Mouse (Mus musculus): Measurements from ENCODE around the gene Ptprj. TPM values are rescaled to one million over a fixed set of nuclear protein-coding genes. Genes with fewer than 3 reads are reported as not detected.

Ptprj gene
- total RNA-seq, 2 experiments from 2014 or later = 19.1 to 26.4 TPM

DNA sequence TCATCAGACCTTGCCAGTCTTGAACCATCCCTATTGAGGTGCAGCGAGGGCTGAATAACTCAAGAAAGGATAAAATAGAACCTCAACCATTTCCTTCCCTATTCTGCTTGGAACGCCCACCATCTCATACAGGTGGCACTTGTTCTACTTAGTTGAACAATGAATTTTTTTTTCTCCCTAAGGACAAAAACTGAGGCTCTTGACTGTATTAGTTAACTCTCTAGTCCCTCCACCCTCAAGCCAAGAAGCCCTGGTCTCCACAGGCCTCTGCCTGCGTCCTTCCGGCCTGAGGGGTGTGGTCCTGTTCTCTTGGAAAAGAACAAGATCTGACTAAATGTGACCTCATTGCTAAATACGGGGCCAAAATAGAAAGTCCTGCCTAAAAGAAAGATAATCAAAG is 48.4 kb downstream of the Ptprj start:
- ATAC-seq (replicated peaks; ENCODE audit: low FRiP score, poor library complexity, severe bottlenecking) = no peak

DNA sequence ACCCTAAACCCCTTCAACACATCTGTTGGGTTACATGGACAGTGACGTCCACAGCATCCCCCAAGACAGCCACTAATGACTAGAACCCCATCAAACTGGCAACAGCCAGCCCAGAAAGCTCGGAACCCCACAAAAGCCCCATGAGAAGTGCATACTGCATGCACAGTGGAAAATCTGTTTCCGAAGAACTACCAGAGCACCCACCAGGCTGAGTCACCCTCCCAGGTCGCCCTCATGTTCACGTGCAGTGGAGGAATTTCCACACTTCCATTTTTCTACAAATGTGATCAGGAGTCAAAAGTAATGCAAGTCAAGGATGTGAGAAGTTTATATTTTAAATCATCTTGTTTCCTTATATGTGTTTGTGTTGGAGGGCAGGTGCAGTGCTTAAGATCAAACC is 52.3 kb downstream of the Ptprj start:
- ATAC-seq (replicated peaks; ENCODE audit: low FRiP score, poor library complexity, severe bottlenecking) = no peak

DNA sequence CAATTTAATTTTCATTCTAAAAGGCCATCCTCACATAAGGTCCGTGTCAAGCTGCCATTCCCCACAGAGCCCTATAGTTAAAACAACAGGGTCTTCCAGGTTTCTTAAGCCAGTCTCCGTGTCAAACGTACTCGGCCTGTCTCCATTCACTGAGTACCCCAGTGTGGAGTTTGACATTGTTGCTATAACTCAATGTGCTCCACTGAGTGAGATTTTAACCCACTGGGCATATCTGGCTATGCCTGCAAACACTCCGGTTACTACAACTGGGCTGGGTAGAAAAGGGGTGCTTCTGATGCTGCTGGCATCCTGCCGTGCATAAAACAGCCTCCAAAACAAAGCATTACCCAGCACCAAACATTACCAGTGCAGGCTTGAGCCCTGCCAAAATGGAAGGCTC is 53.5 kb downstream of the Ptprj start:
- no peak for ATAC-seq (replicated peaks; ENCODE audit: low FRiP score, poor library complexity, severe bottlenecking)

DNA sequence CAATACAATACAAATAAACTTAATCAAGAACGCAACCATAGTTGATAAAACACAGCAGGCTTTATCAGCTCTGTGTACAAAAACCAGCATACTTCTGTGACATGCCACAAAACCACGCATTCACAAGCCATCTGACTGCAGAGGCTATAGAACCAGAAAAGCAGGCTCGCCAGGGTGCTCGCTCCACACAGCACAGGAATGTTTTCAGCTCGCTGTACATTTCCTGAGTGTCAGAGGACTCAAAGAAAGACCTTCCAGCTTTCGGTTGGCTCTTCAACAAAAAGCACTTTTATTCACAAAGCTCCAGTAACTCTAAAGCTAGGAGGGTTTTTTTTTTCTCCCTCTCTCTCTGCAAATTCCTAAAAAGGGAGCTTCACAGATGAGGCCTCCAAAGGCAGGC is 53.9 kb downstream of the Ptprj start:
- ATAC-seq (replicated peaks; ENCODE audit: low FRiP score, poor library complexity, severe bottlenecking) = no peak

DNA sequence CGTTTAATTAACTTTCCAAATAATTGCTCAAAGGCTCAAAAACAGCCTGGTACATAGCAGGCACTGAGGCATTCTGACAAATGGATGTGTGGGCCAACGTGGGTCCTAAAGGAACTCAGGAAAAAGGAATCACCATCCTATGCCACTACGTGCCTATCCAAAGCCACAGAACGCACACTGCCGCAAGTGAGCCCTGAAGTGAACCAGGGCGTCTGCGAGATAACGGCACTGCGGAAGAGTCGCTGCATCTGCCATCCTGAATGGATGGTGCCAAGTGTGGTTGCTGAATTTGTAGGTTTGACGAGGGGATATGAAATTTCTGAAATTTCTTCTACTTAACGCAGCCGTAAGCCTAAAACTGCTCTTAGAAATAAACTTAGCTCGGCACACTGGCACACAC is 54.6 kb downstream of the Ptprj start:
- peak; percentile 85 for ATAC-seq (replicated peaks; ENCODE audit: low FRiP score, poor library complexity, severe bottlenecking)

DNA sequence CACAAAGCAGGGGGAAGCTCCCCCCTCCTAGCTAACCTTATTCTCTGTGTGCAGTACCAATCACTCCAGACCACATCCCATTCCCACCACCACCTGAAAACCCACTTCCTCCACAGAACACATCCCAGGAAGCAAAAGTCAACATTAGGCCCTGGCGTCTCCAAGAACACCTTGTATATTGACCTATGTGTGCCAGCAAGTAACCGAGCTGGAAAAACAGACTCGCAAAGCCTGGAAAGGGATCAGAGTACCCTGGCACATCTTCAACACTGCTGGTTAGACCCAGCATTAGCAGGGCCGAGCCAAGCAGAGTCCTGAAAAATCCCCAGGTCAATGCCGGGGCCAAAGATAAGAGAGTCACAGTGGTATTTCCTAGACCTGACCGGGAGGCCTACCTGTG is 58.0 kb downstream of the Ptprj start:
- ATAC-seq (replicated peaks; ENCODE audit: low FRiP score, poor library complexity, severe bottlenecking) = no peak

DNA sequence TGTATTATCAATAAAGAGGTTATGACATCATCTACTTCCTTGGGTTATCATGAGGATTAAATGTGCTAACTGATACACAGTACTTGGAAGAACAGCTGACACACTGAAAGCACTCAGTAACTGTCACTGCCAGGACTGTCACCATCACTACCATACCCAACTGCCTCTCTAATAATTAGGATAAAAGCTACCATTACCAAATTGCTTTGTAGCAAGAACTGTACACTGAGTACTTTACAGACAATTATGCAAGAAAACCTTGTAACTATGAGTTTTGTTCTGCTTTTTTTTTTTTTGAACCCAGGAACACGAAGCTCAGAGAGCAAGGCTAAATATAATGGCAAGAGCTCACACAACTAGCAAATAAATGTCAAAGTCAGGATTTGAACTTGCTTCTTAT is 58.5 kb downstream of the Ptprj start:
- ATAC-seq (replicated peaks; ENCODE audit: low FRiP score, poor library complexity, severe bottlenecking) = no peak

DNA sequence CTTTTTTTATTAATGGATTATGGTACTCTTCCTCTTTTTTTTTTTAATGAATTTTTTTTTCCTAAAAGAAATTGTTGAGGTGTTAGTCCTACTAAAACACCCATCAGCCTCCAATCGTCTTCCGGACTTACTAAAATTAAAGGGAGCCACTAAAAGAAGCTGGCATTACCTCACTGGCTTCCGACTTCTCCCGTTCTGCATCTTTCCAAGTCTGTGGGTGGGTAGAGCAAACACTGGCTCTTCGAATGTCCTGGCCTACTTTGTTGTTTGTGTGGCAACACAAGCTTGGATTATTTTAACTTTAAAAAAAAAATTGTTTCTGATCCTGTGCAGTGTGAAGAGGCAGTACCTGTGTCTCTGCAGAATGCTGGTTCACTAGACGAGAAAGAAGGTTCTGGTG is 62.2 kb downstream of the Ptprj start:
- no peak for ATAC-seq (replicated peaks; ENCODE audit: low FRiP score, poor library complexity, severe bottlenecking)

DNA sequence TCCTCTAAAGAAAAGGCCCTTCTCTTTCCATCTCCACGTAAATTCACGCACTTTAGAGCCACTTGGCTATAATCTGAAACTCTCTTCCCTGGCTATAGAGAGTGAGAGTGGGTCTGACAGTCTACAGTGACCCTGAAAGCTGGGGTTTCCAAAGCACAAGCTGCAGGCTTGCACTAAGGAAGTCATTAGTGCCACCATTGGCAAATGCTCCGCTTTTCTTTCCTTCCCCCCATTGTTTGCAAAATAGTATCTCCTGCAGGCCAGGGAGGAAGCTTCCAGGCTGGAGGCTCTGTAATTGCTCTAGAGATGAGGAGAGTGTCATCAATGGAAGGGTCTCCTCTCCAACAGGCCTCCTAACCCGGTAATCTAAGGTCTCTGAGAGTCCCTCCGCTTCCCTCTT is 65.5 kb downstream of the Ptprj start:
- ATAC-seq (replicated peaks; ENCODE audit: low FRiP score, poor library complexity, severe bottlenecking) = no peak

DNA sequence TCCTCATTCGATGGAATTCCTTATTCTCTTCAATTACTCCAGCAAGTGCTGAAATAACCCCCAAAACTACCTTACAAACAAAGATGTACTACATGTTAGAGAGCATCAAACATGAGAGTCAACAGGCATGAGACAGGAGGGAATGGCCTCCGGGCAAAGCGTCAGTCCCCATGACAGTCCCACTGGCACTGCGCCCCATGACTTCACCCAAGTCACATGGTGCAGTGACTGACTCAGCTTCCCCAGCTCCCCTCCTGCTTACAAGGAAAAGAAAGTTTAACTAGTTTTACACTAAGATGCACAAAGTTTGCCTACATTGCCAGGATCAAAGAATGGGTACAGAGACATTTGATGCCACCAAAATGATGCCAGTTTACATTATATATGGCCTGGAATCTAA is 71.2 kb downstream of the Ptprj start:
- no peak for ATAC-seq (replicated peaks; ENCODE audit: low FRiP score, poor library complexity, severe bottlenecking)

DNA sequence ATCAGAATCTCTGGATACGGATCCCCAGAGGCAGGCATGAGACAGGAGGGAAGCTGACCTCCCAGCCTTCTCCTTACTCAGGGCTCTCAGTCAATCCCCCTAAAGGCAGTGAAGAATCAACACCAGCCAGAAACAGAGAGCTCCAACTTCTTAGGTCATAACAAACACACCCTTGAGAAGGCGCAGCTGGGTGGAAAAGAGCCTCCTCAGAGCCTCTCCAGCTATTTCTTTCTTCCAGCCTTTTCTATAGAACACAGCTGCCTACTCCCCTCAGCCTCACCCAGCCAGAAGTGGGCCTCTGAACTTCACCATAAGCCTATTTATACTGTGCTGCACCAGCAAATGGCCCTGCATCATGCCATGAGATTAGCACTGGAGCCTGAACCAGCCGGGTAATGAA is 74.3 kb downstream of the Ptprj start:
- ATAC-seq (replicated peaks; ENCODE audit: low FRiP score, poor library complexity, severe bottlenecking) = no peak

DNA sequence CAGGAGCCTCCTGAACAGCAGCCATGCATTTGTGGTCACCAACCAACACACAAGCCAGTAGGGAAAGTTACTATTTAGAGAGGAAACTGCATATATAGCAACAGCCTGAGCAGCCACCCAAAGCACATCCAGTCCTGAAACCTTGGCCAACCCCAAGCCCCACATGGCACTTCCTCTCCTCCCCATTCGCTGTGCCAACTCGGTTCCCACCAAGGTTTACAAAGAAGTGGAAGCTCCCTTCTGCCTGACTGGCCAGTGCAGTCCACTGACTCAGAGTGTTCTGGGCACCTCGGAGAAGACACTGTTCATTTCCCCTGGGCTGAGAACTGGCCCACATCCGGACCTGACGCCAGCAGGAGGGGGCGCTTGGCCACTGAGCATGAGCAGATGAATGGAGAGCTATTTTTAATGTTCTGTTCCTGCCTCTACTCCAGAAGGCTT is 75.7 kb downstream of the Ptprj start:
- no peak for ATAC-seq (replicated peaks; ENCODE audit: low FRiP score, poor library complexity, severe bottlenecking)

DNA sequence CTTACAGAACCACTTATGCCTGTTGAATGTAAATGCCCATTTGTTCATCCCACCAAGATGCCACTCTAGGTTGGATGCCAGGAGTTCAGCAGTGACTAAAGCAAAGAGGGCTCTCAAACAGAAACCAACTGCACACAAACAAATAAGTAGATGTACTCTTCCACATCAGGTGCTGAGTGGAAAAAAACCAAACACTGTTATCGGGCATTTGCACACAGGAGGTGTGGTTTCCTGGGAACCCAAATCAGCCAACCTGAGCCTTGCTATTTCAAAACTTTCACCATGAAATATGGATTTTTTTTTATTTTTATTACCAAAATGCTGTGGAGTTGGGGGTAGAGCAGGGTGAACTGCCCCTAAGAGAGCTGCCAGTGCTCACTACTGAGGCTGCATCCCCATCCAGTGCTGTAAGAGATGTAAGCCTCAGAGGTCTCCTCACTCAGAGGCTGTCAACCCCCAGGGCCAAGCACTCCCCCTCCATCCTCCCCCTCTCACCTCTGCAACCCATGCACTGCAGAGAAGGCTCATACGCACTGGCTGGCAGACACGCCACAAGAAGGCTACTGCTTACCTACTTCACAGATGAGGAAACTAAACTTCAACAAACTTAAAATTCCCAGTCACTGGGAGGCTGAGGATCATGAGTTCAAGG is 77.1 kb downstream of the Ptprj start:
- peak; percentile 88 for ATAC-seq (replicated peaks; ENCODE audit: low FRiP score, poor library complexity, severe bottlenecking)

DNA sequence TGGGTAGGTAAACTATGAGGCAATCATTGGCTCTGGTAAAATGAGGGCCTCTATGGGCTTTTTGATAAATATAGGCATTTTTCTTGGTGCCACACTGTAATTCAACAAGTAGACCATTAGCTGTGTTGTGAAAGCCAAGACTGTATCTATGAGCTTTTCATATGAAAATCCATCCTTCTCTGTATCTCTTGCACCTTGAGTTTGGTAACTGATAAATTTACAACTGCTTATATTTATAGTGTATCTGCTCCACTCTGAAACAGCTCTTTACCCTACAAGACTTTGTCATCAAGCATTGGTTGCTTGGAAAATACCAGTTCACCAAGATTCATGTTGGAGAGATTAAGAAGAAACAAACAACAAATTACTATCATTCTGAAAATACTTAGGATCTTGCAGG is 77.7 kb downstream of the Ptprj start:
- peak; percentile 48 for ATAC-seq (replicated peaks; ENCODE audit: low FRiP score, poor library complexity, severe bottlenecking)

DNA sequence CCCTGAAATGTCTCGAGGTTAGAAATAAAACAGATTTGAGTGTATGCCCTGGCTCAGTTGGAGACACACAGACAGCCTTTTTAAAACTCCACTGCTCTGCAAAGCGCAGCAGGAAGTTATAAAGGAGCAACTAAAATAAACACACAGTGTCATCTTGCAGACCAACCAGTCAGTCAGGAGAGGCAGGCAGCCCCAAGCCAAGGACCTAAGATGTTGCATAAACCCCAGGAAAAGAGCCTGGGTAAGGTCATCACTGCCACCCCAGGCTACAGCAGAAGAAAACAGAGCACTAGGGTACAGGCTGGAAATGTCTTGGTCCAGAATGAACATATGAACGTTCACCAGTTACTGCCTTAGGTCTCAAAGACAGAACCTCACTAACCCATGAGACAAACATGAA is 78.7 kb downstream of the Ptprj start:
- no peak for ATAC-seq (replicated peaks; ENCODE audit: low FRiP score, poor library complexity, severe bottlenecking)

DNA sequence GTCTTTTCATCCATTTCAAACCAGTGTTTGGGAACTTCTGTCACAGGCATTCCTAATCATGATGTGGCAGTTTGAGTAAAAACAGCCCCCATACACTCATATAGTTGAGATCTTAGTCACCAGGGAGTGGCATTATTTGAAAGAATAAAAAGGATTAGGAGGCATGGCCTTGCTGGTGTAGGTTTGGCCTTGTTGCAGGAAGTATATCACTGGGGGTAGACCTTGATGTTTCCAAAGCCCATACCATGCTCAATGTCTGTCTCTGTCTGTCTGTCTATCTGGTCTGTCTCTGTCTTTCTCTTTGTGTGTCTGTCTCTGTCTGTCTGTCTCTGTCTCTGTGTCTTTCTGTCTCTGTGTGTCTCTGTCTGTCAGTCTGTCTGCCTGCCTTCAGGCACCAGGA is 79.6 kb downstream of the Ptprj start:
- ATAC-seq (replicated peaks; ENCODE audit: low FRiP score, poor library complexity, severe bottlenecking) = no peak

DNA sequence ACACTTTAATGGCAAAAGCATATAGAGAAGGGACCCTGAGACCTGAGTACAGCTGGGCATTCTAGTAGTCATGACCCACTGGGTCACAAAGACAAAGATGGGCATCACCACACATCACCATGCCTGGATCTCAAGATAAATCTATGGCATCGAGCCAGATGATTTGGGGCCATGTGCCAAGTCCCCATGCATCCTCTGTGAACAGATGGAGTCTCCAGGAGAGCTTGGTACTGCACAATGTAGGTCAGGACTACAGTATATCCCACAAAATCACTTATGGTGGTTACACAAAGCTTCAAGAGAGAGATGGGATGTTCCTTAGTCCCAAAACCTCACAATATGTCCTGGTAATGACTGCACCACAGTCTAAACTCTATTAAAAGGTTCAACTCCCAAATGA is 81.4 kb downstream of the Ptprj start:
- ATAC-seq (replicated peaks; ENCODE audit: low FRiP score, poor library complexity, severe bottlenecking) = no peak

DNA sequence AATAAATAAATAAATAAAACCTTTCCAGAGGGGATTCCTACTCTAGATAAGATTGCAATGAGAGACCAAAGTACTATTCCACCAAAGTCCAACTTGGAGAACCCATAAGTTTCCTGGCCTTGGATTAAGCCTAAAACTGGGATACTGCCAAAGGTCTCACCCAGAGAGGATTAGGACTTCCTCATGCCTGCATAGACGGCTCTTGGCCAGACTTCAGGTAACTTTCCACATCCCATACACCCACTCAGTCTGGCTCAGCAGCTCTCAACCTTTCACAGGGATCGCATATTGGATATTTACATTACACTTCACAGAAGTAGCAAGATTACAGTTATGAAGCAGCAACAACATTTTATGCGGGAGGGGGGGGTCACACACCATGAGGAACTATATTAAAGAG is 82.9 kb downstream of the Ptprj start:
- no peak for ATAC-seq (replicated peaks; ENCODE audit: low FRiP score, poor library complexity, severe bottlenecking)

DNA sequence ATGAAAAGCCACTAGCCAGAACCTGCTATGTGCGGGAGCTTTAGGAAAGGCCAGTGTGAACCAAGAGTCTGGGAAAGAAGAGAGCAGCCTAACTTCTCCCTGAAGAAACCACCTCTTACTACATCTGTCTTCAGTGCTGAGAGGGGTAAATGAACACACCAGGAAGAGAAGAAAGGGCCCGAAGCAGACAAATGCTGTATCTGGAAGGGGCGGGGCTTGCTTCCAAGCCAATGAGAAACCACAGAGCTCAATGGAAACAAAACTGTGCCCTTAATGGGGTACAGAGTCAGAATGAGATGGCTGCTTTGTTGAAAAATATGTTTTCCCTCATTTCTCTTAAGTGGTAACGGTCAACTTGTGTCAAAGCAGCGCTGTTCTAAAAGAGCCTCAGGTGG is 83.8 kb downstream of the Ptprj start:
- no peak for ATAC-seq (replicated peaks; ENCODE audit: low FRiP score, poor library complexity, severe bottlenecking)

DNA sequence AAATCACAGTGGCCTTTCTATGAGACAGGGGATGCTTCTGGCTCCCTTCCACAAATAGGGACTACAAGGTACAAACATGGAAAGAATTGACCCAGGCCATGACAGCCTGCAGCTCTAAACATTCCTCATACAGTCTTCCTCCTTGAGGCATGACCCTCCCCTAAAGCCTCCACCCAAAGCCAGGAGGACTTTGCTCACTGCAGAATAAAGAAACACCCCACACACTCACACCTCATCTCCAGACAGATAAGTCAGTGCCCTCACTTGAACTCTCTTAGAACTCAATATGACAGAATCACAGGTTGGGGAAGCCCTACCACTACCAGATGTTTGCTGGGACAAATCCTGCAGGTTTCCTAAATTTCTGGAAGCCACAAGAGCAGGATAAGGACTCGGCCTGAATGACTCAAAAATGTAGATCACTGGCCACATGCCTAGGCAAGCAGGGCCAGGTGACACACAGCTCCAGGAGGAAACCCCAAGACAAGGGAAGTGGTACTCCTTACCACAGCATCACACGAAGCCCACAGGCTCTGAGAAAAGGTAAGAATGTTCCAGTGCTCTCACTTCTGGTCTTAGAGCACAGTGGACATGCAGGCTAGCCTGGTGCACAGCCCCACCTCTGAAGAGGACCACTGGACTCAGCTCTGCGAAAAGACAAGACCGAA is 84.3 kb downstream of the Ptprj start:
- no peak for ATAC-seq (replicated peaks; ENCODE audit: low FRiP score, poor library complexity, severe bottlenecking)

DNA sequence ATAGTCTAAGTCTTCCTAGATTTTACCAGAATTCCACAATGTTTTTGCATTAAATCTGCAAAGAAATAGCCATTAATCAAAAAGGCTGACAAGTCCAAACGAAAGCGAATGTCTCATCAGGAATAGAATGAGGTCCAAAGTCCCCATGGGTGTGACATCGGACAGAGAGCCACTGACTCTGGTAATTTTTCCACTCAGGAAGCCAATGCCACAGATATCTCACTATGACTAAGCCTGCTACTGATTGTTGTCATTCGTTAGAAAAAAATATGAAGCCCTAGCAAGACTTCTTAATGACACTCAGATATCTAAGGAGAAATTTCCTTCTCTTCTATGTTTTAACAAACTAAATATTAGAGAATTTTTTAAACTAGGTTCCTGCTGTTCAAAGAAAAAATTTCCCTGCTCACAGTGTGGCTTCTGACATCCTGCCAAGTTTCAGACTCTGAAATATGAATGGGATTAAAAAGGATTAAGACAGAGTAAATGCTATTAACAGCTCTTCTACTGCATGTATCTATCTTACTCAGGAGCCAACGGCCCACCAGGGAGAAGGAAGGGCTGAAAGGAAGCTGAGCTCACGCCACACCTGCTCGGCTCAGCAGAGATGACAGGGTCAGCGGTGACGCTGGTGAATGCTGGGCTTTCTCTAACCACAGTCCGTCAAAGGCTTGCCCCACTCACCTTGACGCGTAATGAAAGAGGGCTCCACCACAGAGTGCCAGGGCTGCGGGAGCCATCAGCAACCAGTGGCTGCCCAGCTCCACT is 90.0 kb downstream of the Ptprj start:
- no peak; the same call in 1 of the 2 replicates for ATAC-seq (replicated peaks; ENCODE audit: low FRiP score, poor library complexity, severe bottlenecking)

All from erythroid progenitor cell, adult 5-6 weeks (primary cell).